Mouse (Mus musculus): Measurements from ENCODE around the gene Lct.
"Not testable (repeated sequence)": the region's sequence is repeated elsewhere in the genome, so short reads cannot be mapped to it uniquely, and the experiment has no call there.

The Lct gene

GRCm38 (mm10) chr1:128295717-128296528 lies 32.2 kb downstream of the Lct start:
- no peak for DNase-seq (ENCODE audit: low spot score in 2 of 2)

GRCm38 (mm10) chr1:128295296-128295695 lies 32.8 kb downstream of the Lct start:
- peak in 1 of 2 experiments; percentile 12 for DNase-seq (ENCODE audit: low spot score in 2 of 2)

DNA sequence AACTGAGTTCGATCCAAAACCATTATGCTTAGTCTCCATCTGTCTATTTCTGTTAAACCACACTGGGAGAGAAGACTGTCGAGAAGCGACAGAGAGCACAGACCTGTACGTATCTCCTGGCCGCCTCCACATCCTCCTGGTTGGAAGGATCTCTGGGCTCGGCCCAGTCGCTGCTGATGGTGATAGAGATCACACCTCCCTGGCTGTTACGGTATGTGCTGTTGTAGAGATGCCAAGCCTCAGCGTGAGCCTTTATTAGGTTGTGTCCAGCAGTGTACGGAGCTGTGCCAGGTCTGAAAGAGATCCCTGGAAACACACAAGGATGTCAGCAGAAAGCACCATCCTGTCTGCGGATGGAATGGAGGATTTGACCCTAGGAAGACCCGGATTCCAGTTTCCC lies 34.6 kb downstream of the Lct start:
- no peak for DNase-seq (ENCODE audit: low spot score in 2 of 2)

DNA sequence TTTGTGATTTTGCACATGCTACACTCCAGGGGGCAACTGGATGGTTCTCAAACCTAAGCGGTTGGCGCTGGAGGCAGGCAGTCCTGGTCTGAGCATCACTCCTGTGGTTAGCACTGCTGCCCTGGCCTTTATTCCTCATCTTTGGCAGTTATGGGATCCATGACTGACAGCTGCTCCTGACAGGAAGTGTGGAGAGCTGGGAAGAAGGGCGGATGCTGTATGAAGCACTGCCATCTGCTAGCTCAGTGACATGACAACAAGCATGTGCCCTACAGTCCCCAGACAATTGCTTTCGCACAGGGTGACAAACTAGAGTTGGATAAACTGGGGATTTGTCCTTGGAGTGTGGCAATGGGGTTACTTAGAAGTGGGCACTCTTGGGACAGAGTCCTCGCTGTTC lies 37.8 kb downstream of the Lct start:
- DNase-seq (ENCODE audit: low spot score in 2 of 2) = no peak

DNA sequence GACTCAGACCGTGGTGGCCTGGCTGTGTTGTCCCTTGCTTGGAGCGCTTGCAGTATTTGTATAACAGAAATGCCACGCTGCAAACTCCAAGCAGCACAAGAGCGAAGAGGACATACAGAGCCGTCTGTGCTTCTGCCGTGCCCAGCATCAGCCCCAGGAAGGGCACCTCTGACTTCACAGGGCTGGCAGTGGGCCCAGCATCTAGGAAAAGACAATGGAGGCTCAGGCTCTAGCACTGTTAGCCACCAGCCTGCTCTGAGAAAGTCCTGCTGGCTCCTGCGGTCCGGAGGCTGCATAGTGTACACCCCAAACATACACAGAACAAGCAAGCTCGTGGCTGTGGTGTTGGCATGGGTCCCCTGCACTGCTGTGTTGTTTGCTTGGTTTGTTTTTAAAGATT lies 43.0 kb downstream of the Lct start:
- no peak for DNase-seq (ENCODE audit: low spot score in 2 of 2)

DNA sequence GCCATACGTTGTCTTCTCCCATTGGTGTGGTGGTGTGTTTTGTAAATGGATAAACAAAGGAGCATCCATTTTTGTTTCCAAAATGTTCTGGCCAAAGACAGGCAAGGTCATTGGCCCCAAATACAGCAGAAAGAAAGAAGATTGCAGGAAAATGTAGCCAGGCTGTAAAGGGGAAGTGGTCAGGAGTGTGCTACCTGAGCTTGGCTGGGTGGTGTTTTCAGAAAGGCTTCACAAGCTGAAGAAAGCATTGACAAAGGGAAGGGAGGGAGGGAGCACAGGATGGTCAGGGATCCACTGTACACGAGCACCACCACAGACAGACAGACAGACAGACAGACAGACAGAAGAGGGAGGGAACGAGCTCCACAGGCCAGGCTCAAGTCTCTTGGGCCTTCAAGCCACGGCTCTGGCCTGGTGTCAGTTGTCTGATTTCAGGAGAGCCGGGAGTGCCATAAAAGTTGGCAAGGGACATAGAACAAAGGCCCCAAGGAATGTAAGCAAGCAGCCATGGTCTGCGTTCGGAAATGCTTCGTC lies 43.9 kb downstream of the Lct start:
- DNase-seq (ENCODE audit: low spot score in 2 of 2) = no peak

DNA sequence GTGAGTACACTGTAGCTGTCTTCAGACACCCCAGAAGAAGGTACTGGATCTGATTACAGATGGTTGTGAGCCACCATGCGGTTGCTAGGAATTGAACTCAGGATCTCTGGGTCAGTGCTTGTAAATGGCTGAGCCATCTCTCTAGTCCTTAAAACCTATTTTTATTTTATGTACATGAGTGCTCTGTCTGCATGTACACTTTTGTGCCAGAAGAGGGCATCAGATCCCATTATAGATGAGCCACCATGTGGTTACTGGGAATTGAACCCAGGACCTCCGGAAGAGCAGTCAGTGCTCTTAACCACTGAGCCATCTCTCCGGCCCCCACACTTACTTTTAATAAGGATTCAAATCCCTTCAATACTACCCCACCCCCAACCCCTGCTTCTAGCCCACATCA lies 45.2 kb downstream of the Lct start:
- DNase-seq (ENCODE audit: low spot score in 2 of 2) = no peak

GRCm38 (mm10) chr1:128281753-128282152 lies 46.4 kb downstream of the Lct start:
- no peak for DNase-seq (ENCODE audit: low spot score in 2 of 2)

GRCm38 (mm10) chr1:128278563-128278962 lies 49.6 kb downstream of the Lct start:
- no peak for DNase-seq (ENCODE audit: low spot score in 2 of 2)

DNA sequence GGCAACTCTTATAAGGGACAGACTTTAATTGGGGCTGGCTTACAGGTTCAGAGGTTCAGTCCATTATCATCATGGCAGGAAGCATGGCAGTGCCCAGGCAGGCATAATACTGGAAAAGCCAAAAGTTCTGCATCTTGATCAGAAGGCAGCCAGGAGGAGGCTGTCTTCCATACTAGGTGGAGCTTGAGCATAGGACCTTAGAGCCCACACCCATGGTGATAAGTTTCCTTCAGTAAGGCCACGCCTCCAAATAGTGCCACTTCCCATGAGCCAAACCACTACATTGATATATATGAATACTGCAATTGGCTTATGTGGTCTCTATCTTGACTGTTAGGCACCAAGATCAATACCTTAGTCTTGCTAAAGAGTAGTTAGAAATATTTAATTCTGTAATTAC lies 52.2 kb downstream of the Lct start:
- no peak for DNase-seq (ENCODE audit: low spot score in 2 of 2)

DNA sequence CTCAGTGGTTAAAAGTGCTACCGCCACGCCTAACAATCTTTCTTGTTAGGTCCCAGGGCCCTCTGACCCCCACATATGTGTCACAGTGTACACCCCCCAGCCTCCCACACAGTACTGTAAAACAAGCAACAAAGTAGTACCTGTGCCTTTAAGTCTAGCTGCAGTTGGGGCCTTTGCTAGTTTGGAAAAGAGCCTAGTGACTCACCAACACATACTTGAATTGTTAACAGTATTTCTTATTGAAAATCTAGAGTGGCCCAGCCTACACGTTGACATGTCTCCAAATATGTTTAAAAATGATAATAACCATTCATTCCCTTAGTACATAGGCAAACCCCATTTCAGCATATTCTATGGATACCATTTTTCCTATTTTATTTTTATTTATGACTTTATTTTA lies 57.4 kb downstream of the Lct start:
- DNase-seq (ENCODE audit: low spot score in 2 of 2) = no peak

DNA sequence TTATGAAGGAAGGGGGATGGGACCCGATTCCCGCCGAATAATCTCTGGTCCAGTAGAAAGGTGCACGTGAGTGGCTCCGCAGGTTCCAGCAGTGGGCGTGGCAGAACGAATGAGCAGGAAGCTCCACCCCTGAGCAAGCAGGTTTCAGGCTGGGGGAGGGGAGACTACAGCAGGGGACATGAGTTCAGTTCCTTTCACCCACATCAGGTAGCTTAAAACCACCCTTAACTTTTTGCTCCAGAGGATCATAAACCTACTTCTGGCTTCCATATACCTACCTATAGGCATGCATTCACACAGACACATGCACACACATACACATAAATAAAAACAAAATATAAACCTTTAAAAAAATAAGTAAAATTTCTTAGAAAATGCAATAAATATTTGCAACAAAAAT lies 61.1 kb downstream of the Lct start:
- not testable (repeated sequence) for DNase-seq (ENCODE audit: low spot score in 2 of 2)

DNA sequence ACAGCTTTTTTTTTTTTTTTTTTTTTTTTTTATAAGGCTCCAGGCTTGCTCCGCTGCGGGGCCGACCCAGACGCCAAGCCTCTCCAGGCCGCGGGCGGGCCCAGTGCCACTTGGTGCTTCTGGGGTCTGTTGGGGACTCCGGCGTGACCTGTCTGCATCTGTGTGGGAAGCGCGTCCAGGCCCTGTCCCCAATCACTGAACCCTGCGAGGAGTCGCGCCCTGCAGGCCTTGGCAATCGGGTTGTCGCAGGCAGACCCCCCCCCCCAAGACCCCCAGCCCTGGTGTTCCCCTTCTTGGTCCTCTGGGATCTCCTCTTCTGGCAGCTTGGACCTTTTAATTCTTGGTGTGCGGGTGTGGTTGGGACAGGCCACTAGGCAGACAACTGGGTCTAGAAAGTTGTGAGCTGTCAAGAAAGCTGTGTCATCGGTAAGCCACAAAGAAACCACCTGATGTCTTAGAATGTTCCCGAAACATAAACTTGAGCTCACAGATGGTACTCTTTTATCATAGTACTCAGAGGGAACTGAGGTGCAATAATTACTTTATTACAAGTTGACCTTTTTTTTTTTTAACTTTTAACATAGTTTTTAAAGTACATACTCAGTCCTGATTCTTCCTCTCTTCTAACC lies 83.3 kb downstream of the Lct start:
- peak in 1 of 2 experiments; percentile 28 for DNase-seq (ENCODE audit: low spot score in 2 of 2)

GRCm38 (mm10) chr1:128243996-128244726 lies 84.0 kb downstream of the Lct start:
- peak; percentile 93 to 96 for DNase-seq (ENCODE audit: low spot score in 2 of 2)

GRCm38 (mm10) chr1:128243627-128243995 lies 84.5 kb downstream of the Lct start, which contains the start of gene Ubxn4:
Ubxn4 (plus strand) TSS chr1:128243964.
- DNase-seq (ENCODE audit: low spot score in 2 of 2) = no peak

DNA sequence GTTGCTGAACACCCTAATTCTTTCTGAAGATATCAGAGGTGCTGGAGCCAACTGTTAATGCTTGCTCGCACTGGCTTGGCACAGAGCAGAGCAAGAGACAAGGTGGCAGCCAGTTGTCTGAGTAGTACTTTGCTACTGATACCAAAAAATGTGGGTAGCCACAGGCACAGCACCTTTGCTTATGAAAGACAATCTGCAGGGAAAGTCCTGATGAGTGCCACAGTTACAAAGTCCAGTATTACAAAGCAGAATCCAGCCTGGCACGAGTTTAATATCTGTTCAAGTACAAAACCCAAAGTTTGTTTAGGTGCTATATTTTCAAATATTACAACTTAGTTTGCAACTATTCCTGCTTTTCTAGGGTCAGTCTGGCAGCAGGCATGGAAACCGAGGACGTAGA lies 92.9 kb downstream of the Lct start:
- no peak for DNase-seq (ENCODE audit: low spot score in 2 of 2)
